Mouse (Mus musculus) layer of hippocampus, adult 9-10 months (tissue): Measurements from ENCODE around the gene Ddx42.
A peak's percentile ranks its signal among the peaks of the same experiment; 100 is the strongest.
"Not testable (repeated sequence)": the region's sequence is repeated elsewhere in the genome, so short reads cannot be mapped to it uniquely, and the experiment has no call there.

Source experiments
- DNase-seq: peaks from one replicate; pipeline ENCODE4 v3.0.0; 2022; ENCODE audit warnings: low spot score

Gene Ddx42

DNA sequence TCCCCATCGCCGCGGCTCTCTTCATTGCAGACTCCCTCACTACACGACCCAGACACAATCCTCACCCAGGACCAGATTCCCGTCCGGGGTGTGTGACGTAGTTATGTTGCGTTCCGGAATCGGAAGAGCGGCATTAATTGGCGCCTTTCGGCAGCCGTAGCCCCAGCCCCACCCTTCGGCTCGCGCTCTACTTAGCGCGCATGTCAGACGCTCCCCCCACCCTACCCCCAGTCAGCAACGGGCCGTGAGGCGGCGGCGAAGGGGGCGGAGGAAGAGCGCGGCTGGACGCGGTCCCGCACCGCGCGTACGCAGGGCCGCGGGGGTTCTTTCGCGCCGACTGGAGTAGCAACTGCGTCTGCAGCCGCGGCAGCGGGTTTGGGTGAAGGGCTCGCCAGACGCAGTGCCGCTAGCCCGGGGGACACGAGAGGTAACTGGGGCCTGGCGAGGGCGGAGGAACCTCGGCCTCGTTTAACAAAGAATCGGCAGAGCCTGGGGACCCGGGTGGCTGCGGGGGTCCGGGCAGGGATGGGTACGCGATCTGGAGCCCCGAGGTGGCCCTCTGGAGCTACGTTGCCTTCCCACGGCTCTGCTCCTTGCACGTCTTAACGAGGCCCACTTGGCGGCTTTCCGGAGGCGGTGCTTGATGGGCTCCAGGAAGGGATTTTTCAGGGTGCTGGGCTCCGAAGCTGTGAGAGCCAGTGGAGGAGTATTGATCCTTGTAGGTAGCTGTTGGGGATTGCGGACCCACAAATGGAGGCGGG lies at the start of gene Ddx42:
Gene Ddx42, plus strand, starts transcription at position 197 of the 761 bp plus-strand sequence.
- peak; percentile 88 for DNase-seq

DNA sequence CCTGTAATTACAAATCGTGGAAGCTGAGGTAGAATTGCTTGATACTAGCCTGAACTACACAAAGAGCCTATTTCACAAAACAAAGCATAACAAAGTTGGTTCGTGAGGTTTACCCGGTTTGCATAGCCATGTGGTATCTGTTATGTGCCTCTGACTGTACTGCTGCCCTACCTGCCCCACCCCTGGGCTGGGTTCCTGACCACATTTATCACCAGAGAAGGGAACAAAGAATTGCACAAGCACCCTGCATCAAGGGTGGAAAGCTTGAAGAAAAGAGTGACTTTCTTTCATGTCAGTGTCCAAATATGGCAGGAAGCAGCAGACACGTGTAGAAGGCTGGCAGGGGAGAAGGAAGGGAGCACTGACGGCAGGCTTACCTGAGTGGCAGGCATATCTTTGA lies 49.3 kb upstream of the Ddx42 start:
- no peak for DNase-seq

DNA sequence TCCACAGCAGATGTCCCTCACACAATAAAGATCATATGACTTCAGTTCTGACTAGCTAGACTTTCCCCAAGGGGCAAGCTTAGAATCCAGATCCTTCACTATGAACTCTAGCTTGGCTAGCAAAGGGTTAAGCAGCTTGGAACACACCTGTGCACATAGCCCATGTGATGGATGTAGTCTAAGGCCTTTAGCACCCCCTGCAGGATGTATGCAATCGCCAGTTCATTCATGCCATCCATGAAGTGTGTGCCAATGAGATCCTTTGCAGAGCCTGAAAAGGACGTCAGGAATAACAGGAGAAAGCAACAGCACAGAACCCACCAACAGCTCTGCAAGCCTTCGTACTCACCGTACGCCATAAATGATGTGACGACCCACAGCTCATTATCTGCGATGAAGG lies 45.9 kb upstream of the Ddx42 start:
- no peak for DNase-seq

DNA sequence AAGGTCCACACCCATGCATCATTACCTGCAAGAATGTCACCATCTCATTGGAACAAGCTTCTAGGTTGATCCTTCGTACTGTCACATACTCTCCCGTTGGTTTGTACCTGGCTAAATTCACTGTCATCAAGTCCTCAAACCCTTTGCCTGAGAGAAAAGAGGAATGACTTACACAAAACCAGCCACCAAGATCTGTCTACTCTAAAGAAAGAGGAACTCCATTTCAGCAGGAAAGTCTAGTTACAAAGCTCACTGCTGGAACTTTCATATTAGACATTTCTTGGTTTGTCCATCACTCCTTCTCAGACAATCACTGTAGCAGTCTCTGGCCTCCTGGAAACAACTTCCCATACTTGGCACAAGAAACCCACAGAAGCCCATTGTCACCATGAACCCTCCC lies 43.5 kb upstream of the Ddx42 start:
- DNase-seq: no peak

DNA sequence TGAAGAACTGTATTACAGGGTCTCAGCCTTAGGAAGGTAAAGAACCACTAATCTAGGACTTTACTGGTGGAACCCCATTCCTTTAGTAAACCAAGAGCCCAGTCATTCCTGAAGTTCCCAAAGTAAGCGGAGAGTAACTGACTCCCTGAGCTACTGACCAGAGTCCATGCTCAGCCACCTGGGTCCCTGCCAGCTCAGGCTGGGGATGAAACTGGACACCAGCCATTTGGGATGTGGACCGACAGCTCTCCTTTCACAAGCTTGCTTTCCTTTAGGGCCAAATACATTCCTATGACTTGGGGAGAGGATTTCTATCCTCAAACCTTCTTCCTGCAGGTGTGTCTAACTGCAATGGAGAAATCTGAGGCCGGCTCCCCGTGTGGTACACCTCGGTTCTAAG lies 42.4 kb upstream of the Ddx42 start:
- no peak for DNase-seq

DNA sequence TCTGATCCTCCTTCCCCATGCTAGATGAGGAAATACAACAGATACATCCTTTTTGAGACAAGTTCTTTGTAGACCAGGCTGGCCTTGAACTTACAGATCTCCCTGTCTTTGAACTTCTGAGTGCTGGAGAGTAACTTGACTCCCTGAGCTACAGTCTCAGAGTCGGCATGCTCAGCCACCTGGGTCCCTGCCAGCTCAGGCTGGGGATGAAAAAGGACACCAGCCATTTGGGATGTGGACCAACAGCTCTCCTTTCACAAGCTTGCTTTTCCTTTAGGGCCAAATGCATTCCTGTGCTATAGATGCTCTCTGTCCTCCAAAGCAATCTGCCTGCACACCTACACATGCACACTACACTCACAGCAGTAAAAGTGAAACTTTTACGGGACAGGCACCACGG lies 41.6 kb upstream of the Ddx42 start:
- DNase-seq: no peak

DNA sequence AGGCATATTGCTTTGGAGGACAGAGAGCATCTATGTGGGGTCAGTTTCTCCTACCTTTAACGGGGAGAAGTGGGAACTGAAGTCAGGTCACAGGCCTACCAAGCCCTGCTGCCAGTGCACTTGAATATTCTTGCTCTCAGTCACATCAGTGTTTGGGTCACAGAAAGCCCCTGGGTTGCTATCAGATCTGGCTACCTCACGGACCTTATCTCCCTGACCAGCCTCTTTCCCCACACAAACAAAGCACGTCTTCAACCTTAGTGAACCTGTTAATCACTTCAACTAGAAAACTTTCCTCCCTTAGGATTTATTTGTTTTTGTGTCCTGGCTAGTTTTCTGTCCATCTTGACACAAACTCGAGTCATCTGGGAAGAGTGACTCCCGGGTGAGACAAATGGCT lies 40.4 kb upstream of the Ddx42 start:
- no peak for DNase-seq

DNA sequence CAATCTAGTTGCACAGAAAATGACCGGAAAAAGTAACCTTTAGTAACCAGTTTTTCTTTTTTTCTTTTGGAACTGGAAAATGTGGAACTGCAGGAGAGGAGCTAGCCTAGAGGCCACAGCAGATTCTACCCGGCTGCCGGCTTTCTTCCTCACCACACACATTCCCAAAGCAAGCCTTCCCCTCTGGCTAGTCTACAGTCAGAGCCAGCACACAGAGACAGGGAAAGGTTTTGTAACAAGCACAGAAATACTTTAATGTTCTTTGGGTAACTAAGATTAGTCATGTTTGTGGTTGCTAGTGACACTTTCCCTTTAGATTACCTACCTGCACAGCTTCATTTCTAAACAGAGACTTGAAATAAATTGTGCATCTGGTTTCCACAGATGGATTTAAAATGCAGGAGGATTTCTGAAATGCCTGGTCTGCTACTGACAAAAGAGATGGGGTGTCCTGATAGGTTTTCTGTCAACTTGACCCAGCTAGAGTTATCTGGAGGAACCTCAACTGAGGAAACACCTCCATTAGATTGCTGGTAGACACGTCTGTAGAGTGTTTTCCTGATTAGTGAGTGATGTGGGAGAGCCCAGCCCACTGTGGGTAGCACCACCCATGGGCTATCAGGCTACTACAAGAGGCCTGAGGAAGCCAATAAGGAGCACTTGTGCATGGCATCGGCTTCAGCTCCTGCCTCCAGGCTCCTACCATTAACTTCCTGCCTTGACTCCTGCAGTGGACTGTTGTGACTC lies 38.5 kb upstream of the Ddx42 start:
- DNase-seq: no peak

DNA sequence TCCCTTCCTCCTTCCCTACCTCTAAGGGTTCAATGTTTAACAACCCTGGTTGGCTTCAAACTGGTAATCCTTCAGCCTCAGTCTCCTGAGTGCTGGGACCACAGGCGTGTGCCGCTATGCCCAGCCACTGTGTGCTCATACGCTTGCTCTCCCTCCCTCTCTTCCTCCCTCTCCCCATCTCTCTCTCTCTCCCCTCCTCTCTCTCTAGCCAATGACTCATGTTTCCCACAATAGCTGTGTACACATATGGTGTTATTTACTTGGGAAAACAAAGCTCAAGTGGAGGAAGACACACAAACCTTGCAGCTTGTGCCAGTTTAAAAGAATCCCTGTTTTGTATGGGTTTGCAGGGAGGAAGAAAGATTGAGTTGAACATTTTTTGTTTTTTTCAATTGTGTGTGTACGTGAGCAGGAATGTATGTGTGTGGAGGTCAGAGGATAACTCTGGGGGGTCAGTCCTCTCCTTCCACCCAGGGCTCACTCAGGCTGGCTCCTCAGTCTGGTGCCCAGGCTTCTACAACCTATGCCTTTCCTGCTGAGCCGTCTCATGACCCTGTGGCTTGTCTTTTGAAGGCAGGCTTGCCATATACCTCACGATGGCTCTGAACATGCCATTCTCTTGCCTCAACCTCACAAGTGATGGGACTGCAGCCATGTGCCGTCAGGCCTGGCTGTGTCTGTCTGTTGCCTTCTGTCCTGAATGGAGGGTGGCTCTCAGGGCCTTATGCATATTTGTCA lies 36.8 kb upstream of the Ddx42 start:
- DNase-seq: peak; percentile 56

DNA sequence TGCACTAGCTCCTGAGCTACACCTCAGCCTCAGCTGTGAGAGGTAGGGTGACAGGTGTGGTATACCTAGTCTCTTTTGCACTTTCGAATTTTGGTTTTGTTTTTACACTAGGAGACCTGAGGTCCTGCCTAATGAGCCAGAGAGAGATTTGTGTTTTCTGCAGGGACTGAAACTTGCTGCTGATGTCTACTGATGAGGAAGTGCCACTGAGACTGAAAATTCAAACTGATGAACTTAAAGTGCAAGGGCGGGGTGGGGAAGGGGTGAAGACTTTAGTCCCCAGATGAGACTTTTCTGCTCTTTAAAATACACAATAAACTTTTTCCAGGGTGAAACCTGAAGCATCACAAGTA lies 36.3 kb upstream of the Ddx42 start:
- no peak for DNase-seq

DNA sequence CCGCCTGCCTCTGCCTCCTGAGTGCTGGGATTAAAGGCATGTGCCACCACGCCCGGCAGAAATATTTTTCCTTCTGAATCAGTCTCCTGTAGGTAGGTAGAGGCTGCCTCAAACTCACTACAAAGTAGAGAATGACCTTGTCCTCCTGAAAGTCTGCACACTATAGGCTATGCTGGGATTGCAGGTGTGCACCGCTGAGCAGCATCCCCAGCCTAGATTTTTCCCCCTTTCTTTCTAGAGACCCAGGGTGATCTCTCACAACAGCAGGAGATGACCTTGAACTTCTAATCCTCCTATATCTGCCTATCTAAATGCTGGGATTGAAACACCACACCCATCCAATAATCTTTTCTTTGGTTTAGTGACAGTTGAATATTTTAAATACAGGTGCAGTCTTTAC lies 29.4 kb upstream of the Ddx42 start:
- no peak for DNase-seq

DNA sequence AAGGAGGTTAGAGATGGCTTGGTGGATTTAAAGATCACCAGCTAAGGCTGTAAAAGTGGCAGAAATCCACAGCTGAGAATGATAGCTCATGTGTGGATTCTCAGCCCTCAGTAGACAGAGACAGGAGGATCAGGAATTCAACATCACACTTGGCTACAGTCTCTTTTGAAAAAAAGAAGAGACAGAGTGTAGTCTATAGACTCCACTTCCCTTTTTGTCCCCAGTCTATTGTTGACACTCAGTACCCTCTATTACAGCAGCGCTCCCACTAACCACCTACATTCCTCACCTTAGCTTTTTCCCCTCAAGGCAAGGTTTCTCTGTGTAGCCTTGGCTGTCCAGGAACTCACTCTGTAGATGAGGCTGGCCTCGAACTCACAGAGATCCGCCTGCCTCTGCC lies 25.0 kb upstream of the Ddx42 start:
- no peak for DNase-seq

DNA sequence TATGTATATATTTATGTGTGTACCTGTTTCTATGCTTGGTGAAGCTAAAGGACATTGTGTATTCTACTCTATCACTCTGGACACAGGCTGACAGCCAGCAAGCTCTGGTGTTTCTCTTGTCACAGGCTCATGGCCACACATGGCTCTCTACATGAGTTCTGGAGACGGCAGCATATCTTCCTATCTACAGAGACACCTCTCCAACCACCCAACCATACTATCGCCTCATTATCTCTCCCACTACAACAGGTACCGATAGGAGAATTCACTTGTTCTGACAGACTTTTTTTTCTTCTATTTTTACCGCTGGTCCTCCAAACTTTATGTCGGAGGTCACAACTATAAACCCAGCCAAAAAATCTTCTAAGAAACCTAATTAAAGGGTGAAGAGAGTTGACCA lies 24.5 kb upstream of the Ddx42 start:
- no peak for DNase-seq

DNA sequence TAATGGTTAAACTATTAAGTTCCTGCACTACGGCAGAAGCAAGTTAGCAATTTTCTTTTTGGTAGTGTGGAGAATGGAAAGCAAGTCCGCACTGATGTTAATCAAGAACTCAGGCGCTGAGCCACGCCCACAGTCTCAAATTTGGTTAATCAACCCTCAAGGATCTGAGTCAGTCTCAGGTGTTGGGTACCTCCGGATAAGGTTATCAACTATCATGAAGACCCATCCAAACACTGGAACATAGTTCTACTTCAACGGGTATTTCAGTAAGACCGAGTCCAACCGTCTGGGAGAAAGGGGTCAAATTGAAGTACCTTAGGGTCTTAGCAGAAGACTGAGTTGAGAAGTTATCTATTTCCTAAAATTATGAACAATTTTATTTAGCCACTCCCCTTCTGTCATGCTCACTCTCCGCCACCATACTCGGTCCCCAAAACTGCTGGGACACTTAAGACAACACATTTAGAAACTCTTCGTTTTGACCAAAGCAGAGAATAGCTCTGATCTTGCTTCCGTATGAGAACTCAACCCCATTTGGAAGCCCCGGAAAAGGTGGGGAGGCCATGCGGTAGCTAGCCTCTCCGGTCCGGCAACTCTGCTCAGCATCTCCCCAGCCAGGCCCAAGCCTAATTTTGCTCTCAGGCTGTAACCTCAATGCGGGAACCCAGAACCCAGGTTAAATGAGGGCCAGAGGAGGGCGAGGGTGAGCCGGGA lies 23.9 kb upstream of the Ddx42 start:
- no peak for DNase-seq

DNA sequence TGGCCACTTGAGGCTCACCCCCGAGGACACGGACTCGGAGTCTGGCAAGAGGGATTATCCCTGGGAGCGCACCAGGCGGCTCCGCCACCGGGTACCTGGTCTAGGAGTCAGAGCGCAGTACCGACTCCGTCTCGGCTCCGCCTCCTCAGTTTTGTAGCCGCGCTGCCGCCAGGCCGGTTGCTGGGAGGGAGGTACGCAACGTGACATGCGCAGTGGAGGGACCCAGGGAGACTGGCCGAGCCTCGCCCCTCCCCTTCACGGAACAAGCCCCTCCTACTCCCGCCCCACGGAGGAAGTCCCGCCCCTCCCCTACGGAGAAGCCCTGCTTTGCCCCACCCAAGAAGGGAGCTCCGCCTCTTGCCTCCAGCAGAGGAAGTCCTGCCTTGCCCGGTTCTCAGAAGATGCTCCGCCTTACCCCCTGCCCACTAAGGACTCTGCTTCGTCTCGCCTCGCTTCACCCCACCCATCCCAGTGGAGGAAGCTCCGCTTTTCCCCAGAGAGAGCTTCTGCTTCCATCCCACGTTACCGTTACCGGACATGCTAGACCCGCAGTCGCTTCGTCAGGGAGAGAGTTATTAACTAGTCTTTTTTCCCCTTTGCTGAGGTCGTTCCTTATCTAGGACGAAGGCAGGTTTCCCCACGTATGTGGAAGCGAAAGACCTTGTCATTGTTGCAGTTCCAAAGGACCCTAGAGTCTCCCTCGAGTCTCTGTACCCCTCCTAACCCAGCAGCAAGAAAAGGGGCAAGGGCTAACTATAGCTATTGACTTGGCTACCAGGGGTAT lies 23.2 kb upstream of the Ddx42 start:
- peak; percentile 79 for DNase-seq

DNA sequence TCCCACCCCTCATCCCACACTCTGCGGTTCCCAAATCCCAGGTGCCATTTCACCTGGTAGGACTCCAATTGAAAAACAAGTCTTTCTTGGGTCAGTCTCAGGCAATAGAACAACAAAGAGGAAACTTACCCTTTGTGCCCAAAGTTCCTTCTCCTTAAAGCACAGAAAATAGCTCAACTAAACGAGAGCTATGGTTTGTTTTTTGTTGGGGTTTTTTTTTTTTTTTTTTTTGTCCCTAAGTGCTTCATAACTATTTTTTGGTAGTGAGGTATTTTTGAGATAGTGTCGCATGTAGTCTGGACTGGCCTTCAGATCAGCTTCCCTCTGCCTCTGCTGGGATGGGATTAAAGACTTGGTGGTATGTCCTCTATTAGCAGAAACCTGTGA lies 22.6 kb upstream of the Ddx42 start:
- no peak for DNase-seq

DNA sequence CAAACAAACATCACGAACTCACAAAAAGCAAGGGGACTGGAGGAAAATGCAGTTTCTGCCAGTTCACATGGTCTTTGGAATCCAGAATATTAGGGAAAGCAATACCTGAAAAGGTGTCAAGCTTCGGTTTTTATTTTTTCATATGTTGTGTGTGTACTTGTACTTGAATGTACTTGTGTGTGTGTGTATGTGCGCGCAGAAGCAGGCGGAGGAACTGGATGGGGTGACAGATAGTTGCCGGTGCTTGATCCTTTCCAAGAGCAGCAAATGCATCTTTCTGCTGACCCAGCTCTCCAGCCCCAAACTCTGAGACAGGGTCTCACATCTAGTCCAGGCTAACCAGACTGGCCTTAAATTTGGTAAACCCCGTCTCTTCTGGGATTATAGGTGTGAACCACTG lies 21.8 kb upstream of the Ddx42 start:
- no peak for DNase-seq

DNA sequence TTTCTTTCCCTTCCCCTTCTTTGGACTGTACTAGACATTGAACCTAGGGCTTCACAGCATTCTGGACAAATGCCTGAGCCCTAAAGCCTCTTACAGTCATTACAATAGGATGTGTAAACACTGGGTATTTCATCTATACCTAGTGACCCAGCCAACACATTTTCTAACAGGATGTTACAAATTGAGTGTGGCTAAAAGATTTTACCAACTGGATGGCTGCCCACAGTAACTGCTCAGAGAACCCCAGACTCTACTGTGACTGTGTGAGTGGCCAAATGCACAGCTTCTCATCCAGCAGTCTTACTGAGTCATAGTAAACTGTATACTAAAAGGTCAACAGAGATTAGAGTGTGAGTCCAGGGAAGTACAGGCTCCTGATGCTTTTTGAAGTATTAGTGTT lies 21.4 kb upstream of the Ddx42 start:
- no peak for DNase-seq

DNA sequence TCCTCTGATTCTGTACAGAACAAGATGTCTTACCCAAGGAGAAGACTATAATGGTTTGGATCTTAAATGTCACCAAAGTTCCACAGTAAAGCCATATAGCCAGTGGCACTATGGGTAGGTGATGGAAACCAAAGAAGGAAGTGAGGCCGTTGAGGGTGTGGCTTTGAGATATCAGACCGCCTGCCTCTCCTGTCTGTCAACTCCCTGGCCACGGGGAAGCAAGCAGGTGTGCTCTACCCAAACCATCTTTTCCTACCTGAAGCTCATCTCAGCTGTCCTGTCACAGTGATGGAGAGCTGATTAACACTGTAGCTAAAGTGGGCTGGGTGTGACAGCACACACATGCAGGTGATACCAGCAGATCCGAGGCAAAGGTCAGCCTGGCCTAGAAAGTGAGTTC lies 18.4 kb upstream of the Ddx42 start:
- DNase-seq: no peak

DNA sequence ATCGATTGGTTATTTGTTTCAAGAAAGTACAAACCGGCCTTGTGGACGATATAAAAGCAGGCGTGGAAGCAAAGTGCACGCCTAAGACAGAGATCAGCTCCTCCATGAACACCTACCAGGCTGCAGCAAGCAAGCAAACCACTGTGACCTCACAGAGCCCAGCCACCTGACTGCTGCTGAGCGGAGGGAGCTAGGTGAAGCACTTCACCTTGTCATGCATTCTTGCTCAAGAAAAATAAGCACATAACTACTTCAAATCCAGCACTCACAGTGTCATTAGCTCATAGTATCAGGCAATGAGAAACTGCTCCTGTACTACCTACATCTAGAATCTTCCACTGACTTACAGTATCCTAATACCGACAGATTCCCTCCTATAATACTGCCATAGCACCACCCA lies 16.7 kb upstream of the Ddx42 start:
- not testable (repeated sequence) for DNase-seq

DNA sequence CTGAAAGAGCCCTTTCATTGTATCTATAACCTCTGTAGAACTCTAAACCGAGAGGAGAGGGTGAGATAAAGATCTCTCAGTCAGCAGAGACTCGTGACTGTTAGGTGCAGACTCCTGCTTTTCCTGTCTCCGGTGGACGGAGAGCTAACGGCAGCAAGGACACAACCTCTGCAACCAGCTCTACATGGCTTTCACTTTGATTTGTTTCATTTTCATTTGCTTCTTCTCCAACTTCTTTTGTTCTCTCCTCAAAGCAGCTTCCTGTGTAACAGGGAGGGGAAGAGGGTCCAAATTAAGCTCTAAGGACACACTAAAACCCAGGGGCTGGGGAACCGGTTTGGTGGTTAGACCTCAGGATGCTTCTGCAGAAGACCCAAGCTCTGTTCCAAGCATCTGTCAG lies 16.0 kb upstream of the Ddx42 start:
- DNase-seq: no peak
